8 mouse cellular contexts compared by ENCODE assay signal in genomic region chr17:59281364-59281763, GRCm38 (mm10).
DNase-seq lines count a peak whose midpoint lies in the region; ATAC-seq and TF ChIP-seq lines count a peak whose summit lies in the region.

No protein-coding gene starts in this region.

- WGBS in kidney, postnatal 0 days: 62% methylated on average over 3 of the region's 3 CpGs
- WGBS in midbrain, postnatal 0 days: 67% methylated on average over 3 of the region's 3 CpGs

- no peak overlapping the region for H3K9ac ChIP-seq in kidney, postnatal 0 days (ENCODE audit: low read depth, low read length)
- H3K9ac ChIP-seq in midbrain, postnatal 0 days (replicated peaks; ENCODE audit: low read length, poor library complexity, severe bottlenecking): no peak overlapping the region

- no peak overlapping the region for H3K27ac ChIP-seq in kidney, postnatal 0 days
- no peak overlapping the region for H3K27ac ChIP-seq in midbrain, postnatal 0 days (ENCODE audit: low read depth, low read length)

- no peak for ATAC-seq in kidney, postnatal 0 days (replicated peaks; ENCODE audit: low FRiP score, low read depth)
- no peak; the same call in 1 of the 2 replicates for ATAC-seq in midbrain, postnatal 0 days (ENCODE audit: low FRiP score)
- no peak for ATAC-seq in activated CD4-positive, CD25-positive, alpha-beta regulatory T cell, adult 4 months

- no peak for TF ChIP-seq POLR2A in brain, embryonic 14.5 days (IDR thresholded peaks at IDR 0.05; ENCODE audit: borderline replicate concordance, extremely low read depth, insufficient read depth, insufficient read length, poor library complexity, severe bottlenecking)

- no peaks in the 10 kb centered on the region for H3K27me3 ChIP-seq in kidney, postnatal 0 days (ENCODE audit: insufficient read depth, low read length)
- H3K27me3 ChIP-seq in midbrain, postnatal 0 days (ENCODE audit: insufficient read depth, low read length): no peaks in the 10 kb centered on the region

- H3K36me3 ChIP-seq in kidney, postnatal 0 days (ENCODE audit: insufficient read depth, low read length): no peaks in the 10 kb centered on the region
- H3K36me3 ChIP-seq in midbrain, postnatal 0 days (ENCODE audit: insufficient read depth, low read length): no peaks in the 10 kb centered on the region

- no peak overlapping the region for H3K4me3 ChIP-seq in kidney, postnatal 0 days (replicated peaks; ENCODE audit: low read depth, low read length)
- H3K4me3 ChIP-seq in midbrain, postnatal 0 days (ENCODE audit: low read depth, low read length): no peak overlapping the region

- no peaks in the 10 kb centered on the region for H3K9me3 ChIP-seq in kidney, postnatal 0 days (replicated peaks; ENCODE audit: low read length)
- no peaks in the 10 kb centered on the region for H3K9me3 ChIP-seq in midbrain, postnatal 0 days (ENCODE audit: low read length)

- peak; percentile 45 for DNase-seq in kidney, postnatal 0 days (ENCODE audit: low spot score)
- DNase-seq in kidney, adult 8-10 months: no peak
- peak; percentile 76 for DNase-seq in brain, embryonic 14.5 days (ENCODE audit: low read depth)
- peak; percentile 6 to 10 for DNase-seq in frontal cortex, postnatal 10 days (ENCODE audit: low spot score in 2 of 2)
- peak; percentile 50 for DNase-seq in midbrain, postnatal 0 days (ENCODE audit: low spot score)
- no peak for DNase-seq in urinary bladder, postnatal 14 days (ENCODE audit: low spot score)
- DNase-seq in urinary bladder, adult 18-20 months (ENCODE audit: low spot score in 2 of 2): no peak

- H3K4me2 ChIP-seq in kidney, postnatal 0 days (ENCODE audit: low read length): no peak overlapping the region
- H3K4me2 ChIP-seq in midbrain, postnatal 0 days (ENCODE audit: low read depth, low read length, poor library complexity, severe bottlenecking): no peak overlapping the region

- peak; percentile 71 for TF ChIP-seq CTCF in kidney, postnatal 0 days (IDR thresholded peaks at IDR 0.05; ENCODE audit: low read depth)
- peak; percentile 64; the same call in 1 of the 2 replicates for TF ChIP-seq CTCF in brain, embryonic 14.5 days (IDR thresholded peaks at IDR 0.05; ENCODE audit: borderline replicate concordance, extremely low read depth, insufficient read depth, insufficient read length)
- TF ChIP-seq CTCF in midbrain, postnatal 0 days (IDR thresholded peaks at IDR 0.05): peak; percentile 70

- no peaks in the 10 kb centered on the region for H3K4me1 ChIP-seq in kidney, postnatal 0 days (replicated peaks; ENCODE audit: insufficient read depth, low read length)
- no peaks in the 10 kb centered on the region for H3K4me1 ChIP-seq in midbrain, postnatal 0 days (ENCODE audit: insufficient read depth, low read length)

Comparison
In these comparisons a context has a peak if more than half of its experiments do, and no peak if none do; other contexts are left out.
1. DNase-seq: peak in kidney, postnatal 0 days (single experiment), brain, embryonic 14.5 days (single experiment), frontal cortex, postnatal 10 days (2 of 2) and midbrain, postnatal 0 days (single experiment); none in kidney, adult 8-10 months (0 of 2), urinary bladder, postnatal 14 days (single experiment) and urinary bladder, adult 18-20 months (0 of 2).
2. Peak in every context shown above with its lines, with median percentiles within 50 percentile points of each other: CTCF ChIP-seq.